Mouse (Mus musculus): ENCODE measurements around the gene Cd164l2. TPM values are rescaled to one million over a fixed set of nuclear protein-coding genes. Genes with fewer than 3 reads are reported as not detected.

Gene Cd164l2
- total RNA-seq, 1 experiment: 2.2 TPM

DNA sequence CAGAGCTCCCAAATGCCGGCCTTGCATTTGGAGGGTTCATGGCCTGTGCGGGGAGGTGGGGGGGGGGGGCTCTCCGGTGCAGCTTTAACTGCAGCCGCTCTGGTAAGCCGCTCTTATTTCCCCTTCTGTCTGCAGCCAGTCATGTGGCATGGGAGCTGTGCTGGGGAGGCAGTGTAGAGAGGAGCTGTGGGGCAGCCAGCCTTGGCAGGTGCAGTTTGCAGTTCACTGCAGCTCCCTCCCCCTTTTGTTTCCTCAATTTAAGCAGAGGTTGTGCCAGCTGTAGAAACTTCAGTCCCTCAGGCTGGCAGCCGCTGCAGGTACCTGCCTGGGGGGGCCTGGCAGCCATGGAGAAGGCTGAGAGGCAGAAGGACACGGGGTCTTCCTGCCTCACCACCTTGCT, 15.1 kb upstream of the Cd164l2 start:
- H3K4me3 ChIP-seq (ENCODE audit: insufficient read depth in 1 of 2, low read depth in 1 of 2, low read length in 2 of 2, poor library complexity in 1 of 2, severe bottlenecking in 1 of 2): no peak overlapping the region
- H3K36me3 ChIP-seq (ENCODE audit: control insufficient read depth, insufficient read depth, low read length, poor library complexity, severe bottlenecking): peaks cover 34% of the 10 kb centered on the region
- H3K9ac ChIP-seq (ENCODE audit: insufficient read depth, low read depth, low read length, poor library complexity, severe bottlenecking): no peak overlapping the region

DNA sequence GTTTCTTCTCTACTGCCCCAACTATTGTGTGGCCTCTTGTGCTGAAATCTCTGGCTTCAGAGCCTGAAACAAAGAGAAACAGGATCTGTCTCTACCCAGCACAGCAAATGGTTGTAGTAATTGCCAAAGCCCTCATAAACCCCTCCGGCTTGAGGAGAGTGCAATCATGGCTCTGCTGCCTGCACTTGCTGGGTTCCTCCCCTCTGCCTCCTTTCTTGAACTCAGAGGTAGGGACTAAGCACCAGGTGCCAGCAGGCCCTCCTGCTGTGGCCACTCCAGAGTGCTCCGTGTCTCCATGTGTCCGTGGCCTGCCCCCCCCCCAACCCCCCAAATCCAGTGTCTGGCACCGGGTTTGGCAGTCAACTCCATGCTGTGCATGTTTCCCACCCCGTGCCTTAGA, 14.6 kb upstream of the Cd164l2 start:
- Histone ChIP-seq H3K4me3 (ENCODE audit: insufficient read depth in 1 of 2, low read depth in 1 of 2, low read length in 2 of 2, poor library complexity in 1 of 2, severe bottlenecking in 1 of 2) (no peak overlapping the region), H3K9ac (ENCODE audit: insufficient read depth, low read depth, low read length, poor library complexity, severe bottlenecking) (no peak overlapping the region), H3K27ac (ENCODE audit: insufficient read depth, low read depth, low read length, poor library complexity, severe bottlenecking) (no peak overlapping the region), H3K9me3 (ENCODE audit: control insufficient read depth, insufficient read depth, low read depth, low read length) (no peaks in the 10 kb centered on the region), H3K4me1 (ENCODE audit: control insufficient read depth in 2 of 2, insufficient read depth in 2 of 2, low read length in 2 of 2, poor library complexity in 1 of 2) (peaks cover 12 to 48% of the 10 kb centered on the region in 2 experiments), H3K36me3 (ENCODE audit: control insufficient read depth, insufficient read depth, low read length, poor library complexity, severe bottlenecking) (peaks cover 31% of the 10 kb centered on the region)
- in situ Hi-C loops (cut with MboI; ENCODE audit: low sequenced_read_pairs in 2 of 2, unreplicated experiment in 2 of 2): no loop called here
- TF ChIP-seq ZNF384 (IDR thresholded peaks at IDR 0.05; ENCODE audit: low read depth, low read length) (no peak), CHD2 (IDR thresholded peaks at IDR 0.05; ENCODE audit: low read depth, low read length) (no peak), MAFK (IDR thresholded peaks at IDR 0.05; ENCODE audit: insufficient read depth, low read depth, low read length) (no peak), ZC3H11A (IDR thresholded peaks at IDR 0.05; ENCODE audit: borderline replicate concordance, low read depth, low read length) (no peak), HCFC1 (IDR thresholded peaks at IDR 0.05; ENCODE audit: borderline replicate concordance, insufficient read depth, low read length) (no peak)
- DNase-seq (ENCODE audit: low read depth, low spot score): no peak

More for the DNA sequence above, 15.1 kb upstream of the Cd164l2 start:
- peaks cover 9 to 44% of the 10 kb centered on the region in 2 experiments for H3K4me1 ChIP-seq (ENCODE audit: control insufficient read depth in 2 of 2, insufficient read depth in 2 of 2, low read length in 2 of 2, poor library complexity in 1 of 2)
- TF ChIP-seq MAFK (IDR thresholded peaks at IDR 0.05; ENCODE audit: insufficient read depth, low read depth, low read length): no peak
- no peak for TF ChIP-seq CHD2 (IDR thresholded peaks at IDR 0.05; ENCODE audit: low read depth, low read length)
- TF ChIP-seq ZNF384 (IDR thresholded peaks at IDR 0.05; ENCODE audit: low read depth, low read length): no peak
- TF ChIP-seq HCFC1 (IDR thresholded peaks at IDR 0.05; ENCODE audit: borderline replicate concordance, insufficient read depth, low read length): no peak
- TF ChIP-seq ZC3H11A (IDR thresholded peaks at IDR 0.05; ENCODE audit: borderline replicate concordance, low read depth, low read length): no peak
- H3K27ac ChIP-seq (ENCODE audit: insufficient read depth, low read depth, low read length, poor library complexity, severe bottlenecking): no peak overlapping the region
- no peak for DNase-seq (ENCODE audit: low read depth, low spot score)
- in situ Hi-C loops (cut with MboI; ENCODE audit: low sequenced_read_pairs in 2 of 2, unreplicated experiment in 2 of 2): no loop called here
- no peaks in the 10 kb centered on the region for H3K9me3 ChIP-seq (ENCODE audit: control insufficient read depth, insufficient read depth, low read depth, low read length)

DNA sequence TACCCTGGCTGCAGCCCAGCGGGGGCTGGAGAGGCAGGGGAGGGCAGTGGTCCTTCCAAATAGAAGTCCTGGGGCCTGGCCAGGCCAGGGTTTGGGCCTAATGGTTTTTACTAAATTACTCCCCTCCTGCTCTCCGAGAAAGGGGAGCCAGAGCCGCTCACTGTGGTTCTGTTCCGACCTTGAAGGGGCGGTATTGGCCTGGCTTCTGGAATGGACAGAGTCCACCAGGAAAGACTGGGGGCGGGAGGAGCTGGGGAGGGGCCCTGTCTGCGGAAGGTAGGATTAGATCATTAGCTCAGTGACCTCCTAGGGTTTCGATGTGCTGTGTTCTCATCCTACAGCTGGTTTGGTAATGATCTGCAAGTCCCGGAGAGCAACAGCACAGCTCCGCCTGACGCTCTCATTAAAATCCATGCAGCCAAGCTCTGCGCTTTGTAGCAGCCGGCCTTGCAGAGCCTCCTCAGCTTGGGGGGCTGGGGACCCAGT, 14.1 kb upstream of the Cd164l2 start:
- Histone ChIP-seq H3K36me3 (ENCODE audit: control insufficient read depth, insufficient read depth, low read length, poor library complexity, severe bottlenecking) (peaks cover 26% of the 10 kb centered on the region), H3K4me1 (ENCODE audit: control insufficient read depth in 2 of 2, insufficient read depth in 2 of 2, low read length in 2 of 2, poor library complexity in 1 of 2) (peaks cover 12 to 48% of the 10 kb centered on the region in 2 experiments), H3K9ac (ENCODE audit: insufficient read depth, low read depth, low read length, poor library complexity, severe bottlenecking) (no peak overlapping the region), H3K27ac (ENCODE audit: insufficient read depth, low read depth, low read length, poor library complexity, severe bottlenecking) (no peak overlapping the region), H3K9me3 (ENCODE audit: control insufficient read depth, insufficient read depth, low read depth, low read length) (no peaks in the 10 kb centered on the region), H3K4me3 (ENCODE audit: insufficient read depth in 1 of 2, low read depth in 1 of 2, low read length in 2 of 2, poor library complexity in 1 of 2, severe bottlenecking in 1 of 2) (no peak overlapping the region)
- no peak for TF ChIP-seq ZNF384 (IDR thresholded peaks at IDR 0.05; ENCODE audit: low read depth, low read length)
- TF ChIP-seq MAFK (IDR thresholded peaks at IDR 0.05; ENCODE audit: insufficient read depth, low read depth, low read length): no peak
- no peak for TF ChIP-seq HCFC1 (IDR thresholded peaks at IDR 0.05; ENCODE audit: borderline replicate concordance, insufficient read depth, low read length)
- in situ Hi-C loops (cut with MboI; ENCODE audit: low sequenced_read_pairs in 2 of 2, unreplicated experiment in 2 of 2): no loop called here
- DNase-seq (ENCODE audit: low read depth, low spot score): no peak

DNA sequence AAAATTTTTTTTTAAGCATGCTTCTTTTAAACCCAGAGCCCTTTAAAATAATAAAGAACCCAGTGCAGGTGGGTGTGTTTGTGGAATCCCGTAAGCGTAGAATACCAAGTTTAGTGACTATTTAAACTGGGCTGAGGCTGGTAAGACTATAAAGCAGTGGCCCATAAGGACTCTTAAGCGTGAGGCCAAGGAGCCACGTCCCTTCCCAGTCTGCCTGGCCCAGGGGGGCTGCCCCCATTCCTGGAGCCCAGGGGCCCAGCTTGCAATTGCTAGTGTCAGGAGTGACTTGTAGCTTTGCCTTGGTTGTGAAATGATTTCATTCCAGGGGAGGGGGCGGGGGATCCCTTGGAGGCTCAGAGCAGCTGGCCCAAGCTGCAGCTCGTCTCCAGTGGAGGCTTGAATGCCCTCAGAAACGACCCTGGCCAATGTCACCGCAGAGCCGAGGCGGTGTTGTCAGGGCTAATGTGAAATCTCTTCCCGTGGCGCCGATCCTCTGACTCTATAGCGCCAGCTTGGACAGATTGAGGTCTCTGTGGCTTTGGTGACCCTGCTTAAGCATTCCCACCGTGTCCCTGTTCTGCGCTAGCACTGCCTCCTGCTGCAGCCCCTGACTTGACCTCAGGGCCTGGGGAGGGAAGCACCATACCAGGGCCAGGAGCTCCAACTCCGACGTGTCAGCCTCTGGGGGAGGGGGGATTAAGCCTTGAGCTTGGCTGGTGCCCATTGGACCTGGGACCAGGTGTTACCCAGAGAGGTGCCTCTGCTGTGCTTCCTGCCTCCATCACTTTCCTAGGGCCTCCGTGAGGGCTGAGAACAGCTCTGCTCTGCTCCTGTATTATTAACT, 13.4 kb upstream of the Cd164l2 start:
- H3K4me3 ChIP-seq (ENCODE audit: insufficient read depth in 1 of 2, low read depth in 1 of 2, low read length in 2 of 2, poor library complexity in 1 of 2, severe bottlenecking in 1 of 2): no peak overlapping the region
- no peaks in the 10 kb centered on the region for H3K9me3 ChIP-seq (ENCODE audit: control insufficient read depth, insufficient read depth, low read depth, low read length)
- TF ChIP-seq HCFC1 (IDR thresholded peaks at IDR 0.05; ENCODE audit: borderline replicate concordance, insufficient read depth, low read length): no peak
- TF ChIP-seq CHD2 (IDR thresholded peaks at IDR 0.05; ENCODE audit: low read depth, low read length): no peak
- no peak for TF ChIP-seq MAFK (IDR thresholded peaks at IDR 0.05; ENCODE audit: insufficient read depth, low read depth, low read length)
- no peak for TF ChIP-seq ZC3H11A (IDR thresholded peaks at IDR 0.05; ENCODE audit: borderline replicate concordance, low read depth, low read length)
- TF ChIP-seq ZNF384 (IDR thresholded peaks at IDR 0.05; ENCODE audit: low read depth, low read length): no peak
- in situ Hi-C loops (cut with MboI; ENCODE audit: low sequenced_read_pairs in 2 of 2, unreplicated experiment in 2 of 2): no loop called here
- H3K36me3 ChIP-seq (ENCODE audit: control insufficient read depth, insufficient read depth, low read length, poor library complexity, severe bottlenecking): peaks cover 22% of the 10 kb centered on the region
- DNase-seq (ENCODE audit: low read depth, low spot score): no peak
- H3K4me1 ChIP-seq (ENCODE audit: control insufficient read depth in 2 of 2, insufficient read depth in 2 of 2, low read length in 2 of 2, poor library complexity in 1 of 2): peaks cover 12 to 48% of the 10 kb centered on the region in 2 experiments
- no peak overlapping the region; the same call in 1 of the 2 replicates for H3K9ac ChIP-seq (ENCODE audit: insufficient read depth, low read depth, low read length, poor library complexity, severe bottlenecking)
- no peak overlapping the region for H3K27ac ChIP-seq (ENCODE audit: insufficient read depth, low read depth, low read length, poor library complexity, severe bottlenecking)
